Mouse (Mus musculus): ENCODE data around the gene Bmyc.
"Not testable (repeated sequence)": the region's sequence is repeated elsewhere in the genome, so short reads cannot be mapped to it uniquely, and the experiment has no call there.

Gene Bmyc

GRCm38 (mm10) chr2:25706643-25707481, at the start of gene Bmyc:
Bmyc (plus strand) TSS chr2:25706739.
- in situ Hi-C loops (cut with MboI, MseI) = no loop called here

- in situ Hi-C loops (cut with MboI, MseI) = no loop called here
Observed at GRCm38 (mm10) chr2:25657246-25657645, 49.3 kb upstream of the Bmyc start.

- in situ Hi-C loops (cut with MboI, MseI) = no loop called here
Observed at GRCm38 (mm10) chr2:25657652-25658051, 48.9 kb upstream of the Bmyc start, which contains the start of gene Lcn5. Lcn5 (plus strand) TSS chr2:25657952.

GRCm38 (mm10) chr2:25660279-25660678, 46.3 kb upstream of the Bmyc start:
- in situ Hi-C loops (cut with MboI, MseI) = no loop called here

GRCm38 (mm10) chr2:25661245-25661970, 45.1 kb upstream of the Bmyc start:
- in situ Hi-C loops (cut with MboI, MseI) = no loop called here

- in situ Hi-C loops (cut with MboI, MseI) = no loop called here
Observed at GRCm38 (mm10) chr2:25663511-25663910, 43.0 kb upstream of the Bmyc start.

- in situ Hi-C loops (cut with MboI, MseI) = no loop called here
Observed at GRCm38 (mm10) chr2:25664125-25664524, 42.4 kb upstream of the Bmyc start.

- in situ Hi-C loops (cut with MboI, MseI) = no loop called here
Observed at GRCm38 (mm10) chr2:25666516-25666915, 40.0 kb upstream of the Bmyc start.

- in situ Hi-C loops (cut with MboI, MseI) = no loop called here
Observed at GRCm38 (mm10) chr2:25676486-25676885, 30.1 kb upstream of the Bmyc start, which contains the start of gene Lcn6. Lcn6 (plus strand) TSS chr2:25676786.

GRCm38 (mm10) chr2:25679559-25679958, 27.0 kb upstream of the Bmyc start:
- in situ Hi-C loops (cut with MboI, MseI) = no loop called here

GRCm38 (mm10) chr2:25682426-25682825, 24.1 kb upstream of the Bmyc start, which contains the start of gene Lcn10:
Lcn10 (plus strand) TSS chr2:25682726.
- in situ Hi-C loops (cut with MboI, MseI) = no loop called here

GRCm38 (mm10) chr2:25686941-25687340, 19.6 kb upstream of the Bmyc start:
- in situ Hi-C loops (cut with MboI, MseI) = no loop called here

- in situ Hi-C loops (cut with MboI, MseI) = no loop called here
Observed at GRCm38 (mm10) chr2:25694605-25695004, 11.9 kb upstream of the Bmyc start.

GRCm38 (mm10) chr2:25696951-25697350, 9.6 kb upstream of the Bmyc start:
- in situ Hi-C loops (cut with MboI, MseI) = no loop called here

GRCm38 (mm10) chr2:25698696-25699095, 7.8 kb upstream of the Bmyc start:
- in situ Hi-C loops (cut with MboI, MseI) = no loop called here

- in situ Hi-C loops (cut with MboI, MseI) = not testable (repeated sequence)
Observed at GRCm38 (mm10) chr2:25699743-25700142, 6.8 kb upstream of the Bmyc start, which contains the start of gene Obp2a. Obp2a (plus strand) TSS chr2:25700043.

- in situ Hi-C loops (cut with MboI, MseI) = no loop called here
Observed at GRCm38 (mm10) chr2:25701001-25701400, 5.5 kb upstream of the Bmyc start.

- in situ Hi-C loops (cut with MboI, MseI) = no loop called here
Observed at GRCm38 (mm10) chr2:25703706-25704105, 2.8 kb upstream of the Bmyc start.

GRCm38 (mm10) chr2:25708121-25708520, 1.6 kb downstream of the Bmyc start:
- in situ Hi-C loops (cut with MboI, MseI) = no loop called here

GRCm38 (mm10) chr2:25709056-25709455, 2.5 kb downstream of the Bmyc start:
- in situ Hi-C loops (cut with MboI, MseI) = not testable (repeated sequence)

GRCm38 (mm10) chr2:25709791-25710190, 3.3 kb downstream of the Bmyc start:
- in situ Hi-C loops (cut with MboI, MseI) = not testable (repeated sequence)

- in situ Hi-C loops (cut with MboI, MseI) = not testable (repeated sequence)
Observed at GRCm38 (mm10) chr2:25711641-25712040, 5.1 kb downstream of the Bmyc start.

Data from T-helper 17 cell (primary cell).